Mouse (Mus musculus) stomach, postnatal 0 days (tissue): ENCODE measurements at regions not wholly inside any gene's neighbourhood (a gene's known extent, or its start where the extent isn't known, plus 50 kb on each side); places are given as distances from the start of the nearest gene placed in this dataset.

Experiments
- ATAC-seq: fragments of 200-750 bp; cut with Nextera tagmentation; 2 replicates; pipeline ENCODE4 v1.8.0; 2017; ENCODE audit not compliant: low FRiP score, low TSS enrichment
- DNase-seq: peaks from one replicate; pipeline ENCODE4 v3.0.0-alpha.2; 2016; ENCODE audit warnings: low spot score
- H3K27ac ChIP-seq: fragments of 300-500 bp; sonication (generic); replicated peaks from 2 replicates; pipeline ENCODE4 v1.5.1; 2014; ENCODE audit warnings: mild to moderate bottlenecking, control low read depth
- H3K27me3 ChIP-seq: fragments of 300-500 bp; sonication (generic); 2 replicates; pipeline ENCODE4 v1.6.1; 2014; ENCODE audit warnings: low read length; ENCODE audit not compliant: control insufficient read depth, insufficient read depth
- H3K36me3 ChIP-seq: fragments of 300-500 bp; sonication (generic); 2 replicates; pipeline ENCODE4 v1.6.1; 2014; ENCODE audit warnings: low read length, mixed read lengths; ENCODE audit not compliant: control insufficient read depth, insufficient read depth
- H3K4me1 ChIP-seq: fragments of 300-500 bp; sonication (generic); replicated peaks from 2 replicates; pipeline ENCODE4 v1.6.1; 2014; ENCODE audit warnings: antibody characterized with exemption; ENCODE audit not compliant: control insufficient read depth, insufficient read depth
- H3K4me2 ChIP-seq: fragments of 300-500 bp; sonication (generic); replicated peaks from 2 replicates; pipeline ENCODE4 v1.6.1; 2014; ENCODE audit warnings: low read depth, mild to moderate bottlenecking, control low read depth, moderate library complexity
- H3K4me3 ChIP-seq: fragments of 300-500 bp; sonication (generic); 2 replicates; pipeline ENCODE4 v1.5.1; 2014; ENCODE audit warnings: low read depth, low read length, control low read depth
- H3K9ac ChIP-seq: fragments of 300-500 bp; sonication (generic); 2 replicates; pipeline ENCODE4 v1.6.1; 2014; ENCODE audit warnings: mild to moderate bottlenecking, low read length, control low read depth, mixed read lengths
- H3K9me3 ChIP-seq: fragments of 300-500 bp; sonication (generic); 2 replicates; pipeline ENCODE4 v1.6.1; 2016; ENCODE audit warnings: low read length; ENCODE audit not compliant: control insufficient read depth
- CTCF ChIP-seq: IDR thresholded peaks from 2 replicates; pipeline ENCODE4 v1.5.1; 2016; ENCODE audit warnings: antibody characterized with exemption, low read depth, mild to moderate bottlenecking, moderate library complexity
- EP300 ChIP-seq: optimal IDR thresholded peaks from 2 replicates; pipeline ENCODE3; 2016; ENCODE audit warnings: antibody characterized with exemption
- WGBS: fragments of 180-500 bp; shearing (Covaris S2); extraction: QIAGEN DNeasy Blood & Tissue Kit; methylation state at CpG from one replicate; pipeline ENCODE4 v1.1.7; 2014; 5-methylcytosine and 5-hydroxymethylcytosine counted together

DNA sequence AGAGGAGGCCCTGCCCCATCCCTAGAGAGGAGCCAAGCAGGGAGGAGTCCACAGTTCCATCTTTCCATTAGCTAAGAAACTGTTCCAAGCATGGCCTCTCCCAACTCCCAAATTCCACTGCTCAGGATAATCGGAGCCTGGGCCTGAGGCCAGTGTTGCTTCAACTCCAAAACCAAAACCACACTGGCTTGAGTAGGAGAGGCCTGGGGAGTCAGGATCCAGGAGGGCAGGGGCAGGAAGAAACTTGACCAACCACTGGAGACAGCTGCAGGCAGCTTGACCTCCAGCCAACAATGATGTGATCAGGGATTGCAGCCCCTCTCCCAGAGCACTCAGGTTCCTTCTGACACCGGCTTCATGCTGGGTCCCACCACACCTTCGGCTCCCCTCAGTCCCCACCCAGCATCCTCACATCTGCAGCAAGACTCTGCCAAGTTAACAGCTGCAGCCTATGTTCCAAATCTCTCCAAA is 99.1 kb upstream of the Zmiz1 start:
- no peak overlapping the region for H3K4me3 ChIP-seq
- ATAC-seq: peak; percentile 72; the same call in 1 of the 2 replicates
- no peaks in the 10 kb centered on the region for H3K36me3 ChIP-seq
- H3K9me3 ChIP-seq: no peaks in the 10 kb centered on the region
- H3K27me3 ChIP-seq: no peaks in the 10 kb centered on the region
- H3K4me1 ChIP-seq: peaks cover 4% of the 10 kb centered on the region
- TF ChIP-seq EP300 (no peak), CTCF (no peak)
- no peak overlapping the region for H3K4me2 ChIP-seq
- no peak overlapping the region for H3K9ac ChIP-seq
- H3K27ac ChIP-seq: peak overlapping the region; percentile 56
- peak; percentile 31 for DNase-seq
- 55% methylated on average over 3 of the region's 3 CpGs for WGBS

DNA sequence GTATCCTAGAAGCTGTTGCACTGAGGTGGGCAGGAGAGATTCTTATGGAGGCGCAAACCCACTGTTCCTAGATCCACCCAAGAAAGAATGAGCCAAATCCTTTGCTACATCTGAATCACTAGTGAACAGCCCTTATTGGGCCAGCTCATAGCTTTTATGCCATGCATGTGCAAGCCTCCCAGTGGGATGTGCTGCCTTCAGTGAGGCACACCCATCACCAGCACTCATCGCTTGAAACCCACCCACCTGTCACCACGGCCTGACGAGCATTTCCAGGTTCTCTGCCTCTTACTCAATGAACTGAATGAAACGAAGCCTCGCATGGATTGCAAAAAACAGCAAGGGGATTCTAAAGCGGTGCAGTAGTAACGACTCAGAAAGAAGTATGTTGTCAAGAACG is 98.3 kb upstream of the Zmiz1 start:
- H3K4me3 ChIP-seq: no peak overlapping the region
- peaks cover 8% of the 10 kb centered on the region for H3K4me1 ChIP-seq
- H3K9ac ChIP-seq: no peak overlapping the region
- DNase-seq (no peak), ATAC-seq (no peak)
- H3K27me3 ChIP-seq: no peaks in the 10 kb centered on the region
- no peak overlapping the region for H3K4me2 ChIP-seq
- no peak for TF ChIP-seq EP300
- TF ChIP-seq CTCF: no peak
- H3K36me3 ChIP-seq: no peaks in the 10 kb centered on the region
- no peaks in the 10 kb centered on the region for H3K9me3 ChIP-seq
- 77% methylated on average over 9 of the region's 9 CpGs for WGBS
- no peak overlapping the region for H3K27ac ChIP-seq

DNA sequence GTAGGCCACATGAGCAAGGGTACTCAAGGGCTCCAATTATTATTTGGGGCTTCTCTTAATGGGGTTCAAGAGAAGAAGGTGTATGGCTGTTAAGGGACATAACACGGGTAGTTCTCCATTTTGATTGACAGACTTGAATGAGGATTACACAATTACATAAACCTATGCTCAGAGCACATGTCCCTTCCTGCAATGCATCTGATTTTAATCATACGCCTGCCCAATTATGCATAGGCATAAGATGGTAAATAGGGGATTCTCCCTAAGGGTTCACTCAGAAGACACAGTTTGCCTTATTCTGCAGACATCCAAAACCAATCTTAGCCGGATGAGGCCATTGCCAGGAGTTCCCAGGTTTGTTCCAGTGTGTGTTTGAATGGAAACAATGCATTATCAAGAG is 97.9 kb upstream of the Zmiz1 start:
- H3K27me3 ChIP-seq: no peaks in the 10 kb centered on the region
- DNase-seq (no peak), ATAC-seq (no peak)
- no peaks in the 10 kb centered on the region for H3K9me3 ChIP-seq
- H3K36me3 ChIP-seq: no peaks in the 10 kb centered on the region
- H3K4me3 ChIP-seq: no peak overlapping the region
- no peak overlapping the region for H3K9ac ChIP-seq
- no peak overlapping the region for H3K4me2 ChIP-seq
- TF ChIP-seq CTCF (no peak), EP300 (no peak)
- H3K4me1 ChIP-seq: peaks cover 8% of the 10 kb centered on the region
- H3K27ac ChIP-seq: no peak overlapping the region
- 65% methylated on average over 3 of the region's 3 CpGs for WGBS

DNA sequence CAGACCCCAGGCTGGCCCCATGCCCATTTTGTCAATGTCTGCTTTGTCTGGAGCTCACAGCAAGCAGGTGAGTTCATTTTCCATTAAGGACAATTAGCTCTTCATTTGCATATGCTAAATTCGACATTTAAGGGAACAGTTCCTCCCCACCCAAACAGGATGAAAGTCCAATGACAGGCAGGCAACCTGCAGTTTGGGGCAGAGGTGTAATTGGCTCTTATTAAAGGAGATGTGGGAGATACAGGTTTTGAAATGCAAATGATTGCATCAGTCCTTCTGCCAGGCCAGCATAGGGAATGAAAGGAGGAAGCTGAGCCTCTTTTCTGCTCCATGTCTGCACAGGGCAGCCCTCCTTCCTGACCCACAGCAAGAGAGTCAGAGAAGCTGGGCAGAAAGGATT is 96.2 kb upstream of the Zmiz1 start:
- Histone ChIP-seq H3K9ac (no peak overlapping the region), H3K4me3 (no peak overlapping the region), H3K9me3 (no peaks in the 10 kb centered on the region), H3K27ac (no peak overlapping the region), H3K4me2 (no peak overlapping the region), H3K36me3 (no peaks in the 10 kb centered on the region), H3K4me1 (peaks cover 8% of the 10 kb centered on the region), H3K27me3 (no peaks in the 10 kb centered on the region)
- ATAC-seq (no peak), DNase-seq (no peak)
- 19% methylated on average over 1 of the region's 1 CpGs for WGBS
- no peak for TF ChIP-seq CTCF
- TF ChIP-seq EP300: no peak

DNA sequence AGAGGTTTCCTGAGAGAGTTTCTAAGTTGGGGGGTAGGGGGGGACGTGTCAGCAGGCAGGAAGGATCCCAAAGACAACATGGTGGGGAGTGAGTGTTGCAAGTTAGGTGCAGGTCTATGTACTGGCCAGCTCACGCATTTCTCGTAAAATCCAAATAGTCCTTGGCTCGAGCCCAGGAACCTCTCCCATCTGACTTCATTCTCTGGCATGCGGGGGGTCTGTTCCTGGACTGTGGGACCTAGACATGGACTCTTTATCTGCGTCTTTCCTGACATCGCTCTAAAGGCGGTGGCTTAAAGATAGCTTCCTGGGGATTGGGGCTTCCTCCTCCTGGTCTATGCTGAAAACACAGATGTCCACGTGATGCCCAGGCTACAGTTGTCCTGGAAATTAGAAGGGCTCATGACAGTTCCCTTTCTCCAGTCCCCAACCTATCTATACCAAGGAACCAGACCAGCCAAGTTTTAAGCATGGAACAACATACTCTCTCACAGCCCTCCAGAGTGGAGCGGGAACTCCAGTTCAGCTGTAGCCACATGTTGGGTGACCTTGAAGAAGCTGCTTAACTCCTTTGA is 93.7 kb upstream of the Zmiz1 start:
- H3K4me1 ChIP-seq: peaks cover 4% of the 10 kb centered on the region
- 38% methylated on average over 10 of the region's 10 CpGs for WGBS
- no peak overlapping the region for H3K27ac ChIP-seq
- no peak for TF ChIP-seq CTCF
- no peak for TF ChIP-seq EP300
- ATAC-seq (peak; percentile 31; the same call in 1 of the 2 replicates), DNase-seq (peak; percentile 44)
- H3K4me2 ChIP-seq: no peak overlapping the region
- no peaks in the 10 kb centered on the region for H3K27me3 ChIP-seq
- no peaks in the 10 kb centered on the region for H3K9me3 ChIP-seq
- no peak overlapping the region for H3K4me3 ChIP-seq
- H3K9ac ChIP-seq: no peak overlapping the region
- no peaks in the 10 kb centered on the region for H3K36me3 ChIP-seq

DNA sequence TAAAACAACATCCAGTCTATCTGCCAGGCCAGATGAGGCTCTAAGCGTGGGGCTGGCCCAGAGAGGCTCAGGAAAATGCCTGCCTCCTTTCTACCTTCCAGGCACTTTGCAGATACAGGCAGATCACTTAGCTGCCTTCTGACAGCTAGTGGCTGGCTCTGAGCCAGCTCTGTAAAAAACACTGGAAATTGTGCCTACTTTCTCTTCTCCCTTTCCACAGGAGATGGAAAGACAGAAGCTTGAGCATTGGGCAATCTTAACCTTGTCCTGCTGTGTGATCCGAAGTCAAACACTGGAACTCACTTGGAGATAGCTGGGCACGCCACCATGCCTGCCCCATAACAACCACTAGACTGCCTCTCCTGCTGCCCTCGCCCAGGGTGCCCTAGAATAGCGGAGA is 93.0 kb upstream of the Zmiz1 start:
- Histone ChIP-seq H3K4me2 (no peak overlapping the region), H3K9me3 (no peaks in the 10 kb centered on the region), H3K36me3 (no peaks in the 10 kb centered on the region), H3K4me3 (no peak overlapping the region), H3K27me3 (no peaks in the 10 kb centered on the region), H3K27ac (no peak overlapping the region), H3K9ac (no peak overlapping the region), H3K4me1 (peaks cover 4% of the 10 kb centered on the region; the same call in 1 of the 2 replicates)
- ATAC-seq: no peak
- no peak for TF ChIP-seq EP300
- no peak for TF ChIP-seq CTCF
- DNase-seq: no peak
- WGBS: 68% methylated on average over 5 of the region's 5 CpGs
